Mouse (Mus musculus) heart, adult 18-20 months (tissue): ENCODE results near the gene Haus8. TPM values are rescaled to one million over a fixed set of nuclear protein-coding genes. Genes with fewer than 3 reads are reported as not detected.
A peak's percentile ranks its signal among the peaks of the same experiment; 100 is the strongest.
"Not testable (repeated sequence)": the region's sequence is repeated elsewhere in the genome, so short reads cannot be mapped to it uniquely, and the experiment has no call there.

ENCODE experiments used
- DNase-seq, 2 experiments: peaks; one replicate each; pipeline ENCODE4 v3.0.0; 2021 to 2022; ENCODE audit warnings: mixed read lengths in 1 of 2
- total RNA-seq, 2 experiments: library from RNA; stranded (reverse); gene quantifications; 2 replicates each; pipeline ENCODE4 v1.2.3; 2021

Haus8 gene
- total RNA-seq, 2 experiments from 2014 or later: 25.5 to 29.5 TPM

DNA sequence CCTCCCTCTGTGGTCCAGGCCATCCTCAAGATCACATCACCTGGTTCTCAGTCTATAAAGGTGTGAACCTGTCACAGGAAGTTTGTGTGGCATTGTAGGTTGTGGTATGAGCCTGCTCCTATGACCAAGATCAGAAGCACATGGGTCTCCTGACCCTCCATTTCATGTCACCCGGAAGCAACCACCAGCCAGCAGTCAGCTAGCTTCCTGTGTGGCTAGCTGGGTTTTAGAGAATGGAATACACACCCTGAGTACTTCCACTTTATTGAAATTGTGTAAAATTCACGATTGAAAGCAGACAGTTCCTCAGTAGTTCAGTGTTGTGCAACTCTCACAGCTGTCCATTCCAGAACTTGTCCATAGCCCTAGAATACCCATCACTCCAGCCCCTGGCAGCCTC is 13.5 kb upstream of the Haus8 start:
- peak in 1 of 2 experiments; percentile 58 for DNase-seq

DNA sequence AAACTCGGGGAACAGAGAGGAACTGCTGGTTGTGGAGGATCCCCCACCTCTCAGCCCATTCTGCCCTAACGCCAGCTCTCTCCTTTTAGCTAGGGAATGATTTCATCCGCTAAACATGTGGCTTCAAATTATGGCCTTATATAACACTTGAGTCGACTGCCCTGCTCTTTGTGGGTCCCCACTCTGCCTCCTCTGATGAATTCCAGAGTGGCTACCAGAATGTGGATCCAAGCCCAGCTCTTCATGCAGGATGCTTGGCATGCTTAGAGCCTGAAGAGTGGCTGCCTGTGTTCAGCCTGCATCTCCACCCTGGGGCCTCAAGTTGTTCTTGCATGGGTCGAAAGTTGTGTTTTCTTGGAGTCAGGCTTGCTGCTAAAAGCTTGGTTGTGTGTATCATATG is 9.9 kb upstream of the Haus8 start:
- peak in 1 of 2 experiments; percentile 56 for DNase-seq

DNA sequence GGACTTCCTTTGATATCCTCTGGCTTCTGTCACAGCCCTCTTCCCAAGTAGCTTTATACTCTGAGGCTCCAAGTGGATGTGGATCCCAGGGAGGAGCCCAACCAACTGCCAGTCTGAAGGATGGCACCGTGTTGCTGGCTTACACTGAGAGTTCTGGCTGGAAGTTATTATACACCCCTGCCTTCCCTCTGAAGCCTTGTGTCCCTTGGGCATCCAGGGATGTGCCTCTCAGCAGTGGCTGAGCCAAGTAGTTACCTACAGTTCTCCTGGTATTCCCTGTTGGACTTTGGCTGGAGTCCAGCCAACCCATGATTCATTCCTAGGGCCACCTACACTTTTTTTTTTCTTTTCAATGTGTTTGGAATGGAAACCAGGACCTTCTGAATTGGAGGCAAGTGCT is 9.0 kb upstream of the Haus8 start:
- not testable (repeated sequence) for DNase-seq

DNA sequence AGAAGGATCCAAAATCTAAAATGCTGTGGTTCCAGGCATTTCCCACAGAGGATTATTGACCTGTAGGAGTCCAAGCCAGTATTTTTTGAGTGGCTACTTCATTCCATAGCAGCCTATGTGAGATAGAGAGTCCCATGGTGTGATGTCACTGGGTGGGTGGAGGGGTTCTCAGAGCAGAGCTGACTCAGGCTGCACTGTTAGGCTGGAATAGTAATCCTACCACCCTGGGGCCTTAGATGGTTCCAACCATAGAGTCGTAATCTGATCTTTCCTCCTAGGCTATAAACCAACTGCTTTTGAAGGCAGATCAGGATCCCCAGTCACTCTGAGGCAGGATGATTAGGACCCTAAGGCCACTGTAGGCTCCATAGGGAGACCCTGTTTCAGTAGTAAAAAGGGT is 6.7 kb upstream of the Haus8 start:
- DNase-seq: not testable (repeated sequence)

DNA sequence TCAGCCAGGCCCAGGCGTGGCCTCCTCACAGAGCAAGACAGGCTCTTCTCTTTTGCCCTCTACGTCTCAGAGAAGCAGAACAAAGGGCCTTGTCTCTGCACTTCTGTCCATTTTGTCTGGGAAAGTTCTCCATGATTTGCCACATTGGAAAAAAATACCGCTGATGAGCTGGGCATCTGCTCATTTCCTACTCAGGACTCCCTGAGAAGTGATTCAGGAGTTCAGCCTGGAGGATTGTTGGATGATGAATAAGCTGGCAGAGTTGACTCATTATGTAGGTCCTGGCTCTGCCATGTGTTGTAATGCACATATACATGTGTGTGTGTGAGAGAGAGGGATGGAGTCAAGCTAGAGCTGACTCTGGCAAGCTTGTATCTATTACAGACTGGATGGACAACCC is 3.4 kb upstream of the Haus8 start:
- no peak for DNase-seq

DNA sequence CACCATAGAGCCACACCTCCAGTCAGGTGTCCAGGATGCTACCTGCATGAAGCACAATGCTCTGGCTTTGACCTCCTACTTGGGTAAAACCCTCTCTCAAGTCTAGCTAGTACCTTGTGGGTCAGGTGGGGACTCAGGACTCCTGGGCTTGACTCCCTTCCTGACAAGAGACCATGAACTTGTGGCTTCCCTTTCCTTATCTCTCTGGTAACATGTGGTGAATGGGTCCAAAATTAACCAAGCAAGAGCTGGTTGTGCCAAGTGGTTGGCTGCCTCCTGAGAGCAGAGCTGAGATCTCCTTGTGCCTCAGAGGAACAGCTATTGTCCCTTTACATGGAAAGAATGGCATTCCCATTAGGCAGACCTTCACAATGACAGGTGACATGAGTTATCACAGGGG is 1.7 kb upstream of the Haus8 start:
- no peak for DNase-seq

DNA sequence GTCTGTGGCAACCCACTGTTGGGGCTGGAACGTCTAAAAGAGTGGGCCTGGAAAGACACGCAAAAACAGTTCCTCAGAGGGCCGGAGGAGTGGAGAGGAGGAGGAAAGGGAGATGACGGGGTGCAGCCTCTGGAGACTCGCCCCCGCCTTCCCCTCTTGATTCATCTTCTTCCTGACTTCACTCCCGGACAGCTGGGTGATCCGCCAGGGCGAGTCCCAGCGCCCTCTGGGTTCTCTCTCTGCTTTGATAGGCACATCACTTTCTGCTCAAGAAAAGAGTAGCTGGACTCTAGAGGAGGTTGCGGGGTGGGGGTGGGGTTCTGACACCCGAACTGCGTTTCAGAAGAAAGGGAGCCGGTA is 397 bp upstream of the Haus8 start:
- peak; percentile 68 to 78 for DNase-seq

DNA sequence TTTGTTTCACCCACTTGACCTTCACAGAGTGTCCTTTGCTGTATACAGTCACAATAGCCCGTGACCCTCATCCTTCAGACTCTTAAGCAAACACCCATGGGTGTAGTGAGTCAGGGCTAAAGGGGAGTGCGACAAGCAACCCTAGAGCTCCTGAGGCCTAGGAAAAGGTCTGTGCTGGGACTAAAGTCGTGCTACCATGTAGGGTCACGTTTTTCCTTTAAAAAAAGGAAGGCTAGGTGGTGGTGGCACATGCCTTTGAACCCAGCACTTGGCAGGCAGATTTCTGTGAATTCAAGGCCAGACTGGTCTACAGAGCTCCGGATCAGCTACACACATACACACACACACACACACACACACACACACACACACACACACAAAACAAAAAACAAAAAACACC is 1.1 kb downstream of the Haus8 start:
- DNase-seq: no peak

DNA sequence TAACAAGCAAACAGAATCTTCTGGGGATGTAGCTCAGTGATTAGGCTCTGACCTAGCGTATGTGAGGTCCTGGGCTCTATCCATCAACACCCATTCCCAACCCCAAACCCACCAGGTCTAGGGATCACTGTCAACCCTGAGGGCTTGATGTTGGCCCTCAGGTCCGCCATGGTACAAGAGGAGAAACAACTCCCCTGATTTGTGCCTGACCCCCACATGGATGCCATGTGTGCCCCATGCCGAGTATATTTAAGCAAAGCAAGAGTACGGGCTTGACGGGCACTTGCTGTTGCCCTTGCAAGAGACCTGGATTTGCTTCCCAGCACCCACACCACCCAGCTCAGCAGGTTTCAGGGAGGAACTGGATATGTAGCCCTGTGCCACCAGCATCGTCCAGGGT is 4.4 kb downstream of the Haus8 start:
- DNase-seq: not testable (repeated sequence)

DNA sequence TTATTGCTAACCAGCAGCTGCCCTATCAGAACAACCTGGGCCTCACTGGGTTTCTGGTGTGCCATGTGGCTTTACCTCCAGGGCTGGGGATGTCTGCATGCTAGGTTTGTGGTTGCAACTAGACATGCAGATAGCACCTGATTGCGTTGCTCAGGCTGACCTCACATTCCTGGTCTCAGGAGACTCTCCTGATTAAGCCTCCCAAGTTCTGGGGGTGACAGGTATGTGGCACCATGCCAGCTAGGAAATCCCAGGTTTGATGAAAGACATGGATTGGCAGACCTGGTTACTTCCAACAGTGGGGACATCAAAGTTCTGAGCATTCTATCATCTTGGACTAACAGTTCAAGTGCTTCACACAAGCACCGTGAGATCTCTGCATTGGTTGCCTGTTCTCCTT is 5.0 kb downstream of the Haus8 start:
- no peak for DNase-seq

DNA sequence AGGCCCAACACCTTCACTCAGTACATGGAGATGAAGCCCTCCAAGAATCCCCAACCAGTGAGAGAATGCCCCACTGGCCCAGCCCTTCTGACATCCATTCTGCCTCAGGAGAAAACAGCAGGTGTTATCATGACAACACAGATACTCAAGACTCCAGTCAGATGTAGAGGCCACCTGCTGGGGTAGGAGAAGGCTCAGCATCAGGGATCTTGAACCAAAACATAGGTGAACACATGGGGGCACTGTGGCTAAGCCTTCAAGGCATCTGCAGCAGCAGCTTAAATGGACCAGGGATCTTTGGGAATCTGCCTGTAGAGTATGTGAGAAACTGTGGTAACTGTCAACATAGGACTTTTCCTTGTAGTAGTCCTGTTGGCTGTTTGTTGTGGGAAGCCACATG is 11.5 kb downstream of the Haus8 start:
- no peak for DNase-seq

DNA sequence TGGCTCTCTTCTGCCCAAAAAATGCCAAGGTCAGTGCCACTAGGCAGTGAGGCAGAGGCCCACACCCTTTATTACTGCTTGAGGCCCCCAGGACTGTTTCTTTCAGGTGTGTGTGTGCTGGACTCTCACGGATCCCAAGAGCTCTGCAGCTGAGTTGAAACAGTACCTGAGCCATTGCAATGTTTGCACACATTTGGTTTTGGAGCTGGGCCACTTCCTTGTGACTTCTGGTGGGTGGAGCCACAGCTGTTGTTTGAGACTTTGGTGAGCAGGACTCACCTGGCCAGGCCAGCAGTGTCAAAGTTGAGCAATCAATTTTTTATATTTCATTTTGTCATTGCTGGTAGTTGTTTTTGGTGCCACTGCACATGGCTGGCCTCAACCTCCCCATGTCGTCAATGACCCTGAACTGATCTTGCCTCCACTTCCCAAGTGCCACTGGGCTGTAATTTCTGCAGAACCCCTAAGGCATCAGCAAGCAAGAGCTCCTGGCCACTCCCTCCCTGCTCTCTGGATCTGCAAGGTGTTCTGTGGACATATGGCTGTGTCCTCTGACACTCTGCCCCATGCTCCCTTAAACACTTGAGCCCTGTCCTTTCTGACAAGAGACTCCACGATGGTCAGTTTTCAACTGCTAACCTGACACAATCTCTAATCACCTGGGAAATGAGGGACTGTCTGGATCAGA is 16.0 kb downstream of the Haus8 start:
- no peak for DNase-seq

DNA sequence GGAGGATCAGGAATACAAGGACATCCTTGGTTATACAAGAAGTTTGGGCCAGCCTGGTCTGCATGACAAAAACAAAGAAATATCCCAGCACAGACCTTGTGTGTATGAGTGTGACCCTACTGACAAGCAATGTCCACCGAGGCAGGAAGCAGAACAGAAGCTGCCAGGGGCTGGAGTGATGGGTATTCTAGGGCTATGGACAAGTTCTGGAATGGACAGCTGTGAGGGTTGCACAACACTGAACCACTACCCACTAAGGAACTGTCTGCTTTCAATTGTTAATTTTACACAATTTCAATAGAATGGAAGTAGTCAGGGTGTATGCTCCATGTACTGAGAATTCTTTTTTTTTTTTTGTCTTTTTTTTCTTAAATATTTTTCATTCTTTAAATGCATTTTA is 24.5 kb downstream of the Haus8 start:
- no peak for DNase-seq

DNA sequence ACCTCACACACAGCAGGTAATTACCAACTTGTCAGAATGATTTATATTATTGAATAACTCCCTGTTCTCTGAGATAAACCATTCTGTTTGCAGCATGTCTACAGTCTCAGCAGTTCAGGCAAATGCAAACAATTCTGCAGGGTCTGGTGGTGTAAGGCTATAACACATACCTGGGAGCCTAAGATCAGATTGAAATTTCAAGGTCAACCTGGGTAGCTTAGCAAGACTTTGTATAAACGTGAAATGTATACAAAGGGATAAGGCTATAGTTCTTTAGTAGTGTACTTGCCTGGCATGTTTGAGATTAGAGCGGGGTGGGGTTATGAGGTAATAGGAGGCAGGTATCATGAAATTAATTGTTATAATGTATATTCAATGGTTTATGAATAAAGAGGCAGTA is 30.0 kb downstream of the Haus8 start:
- no peak for DNase-seq

DNA sequence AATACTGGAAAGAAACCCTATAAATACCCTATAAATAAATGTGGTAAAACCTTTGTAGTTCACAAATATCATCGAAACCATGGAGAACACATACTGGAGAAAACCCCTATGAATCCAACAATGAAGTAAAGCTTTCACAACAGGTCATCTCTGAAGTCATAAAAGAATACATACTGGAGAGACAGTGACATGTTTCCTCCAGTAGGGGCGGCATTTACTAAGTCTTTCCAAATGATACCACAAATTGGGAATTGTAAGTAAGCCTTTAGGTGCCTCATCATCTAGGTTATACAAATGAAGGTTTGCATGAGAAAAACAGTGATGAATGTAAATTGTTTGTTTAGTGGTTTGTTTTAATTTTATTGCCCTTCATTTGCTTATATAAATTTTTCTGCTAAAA is 48.2 kb downstream of the Haus8 start:
- DNase-seq: peak in 1 of 2 experiments; percentile 17

DNA sequence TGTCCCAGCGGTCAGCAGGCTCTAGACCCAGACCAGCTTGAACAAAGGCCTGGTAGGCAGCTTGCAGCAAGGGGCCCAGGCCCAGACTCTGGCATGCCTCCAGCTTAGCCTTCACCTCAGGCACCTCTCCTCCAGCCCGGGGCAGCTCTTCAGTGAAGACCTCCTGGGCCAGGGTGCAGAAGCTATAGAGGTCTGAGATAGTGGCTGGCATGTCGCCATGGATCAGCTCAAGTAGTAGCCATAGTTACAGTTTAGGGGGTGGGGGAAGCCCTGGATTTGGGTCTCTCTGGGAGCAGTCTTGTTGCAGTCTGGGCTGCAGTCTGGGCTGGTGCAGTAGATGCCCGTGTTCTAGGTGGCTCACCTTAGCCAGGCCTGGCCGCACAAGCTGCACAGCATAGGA is 58.5 kb downstream of the Haus8 start:
- DNase-seq: not testable (repeated sequence)

DNA sequence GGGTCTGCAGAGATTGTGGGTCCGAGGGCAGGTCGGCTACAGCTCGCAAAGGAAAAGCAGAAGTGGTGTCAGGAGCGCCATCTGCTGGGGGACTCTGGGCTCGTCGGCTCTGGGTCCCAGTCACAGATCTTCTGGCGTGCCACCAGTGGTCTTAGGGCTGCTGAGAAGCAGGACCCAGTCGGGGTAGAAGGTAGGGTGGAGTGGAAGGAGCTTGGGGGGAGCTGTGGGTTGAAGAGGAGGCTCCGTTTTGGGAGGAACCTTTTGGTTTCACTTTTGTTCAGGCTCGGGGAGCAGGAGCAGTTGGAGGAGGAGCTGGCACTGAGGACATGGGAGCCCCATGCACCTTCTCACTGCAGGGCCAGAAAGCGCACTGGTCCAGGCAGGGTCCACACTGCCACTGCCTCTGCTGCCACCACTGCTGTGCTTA is 67.2 kb downstream of the Haus8 start:
- DNase-seq: peak; percentile 22 to 60

Other genes starting within 250 kb of the Haus8 start
- 10 to 100 TPM; 20.5 to 22.3 TPM for gene Myo9b, start 220 bp downstream of the Haus8 start, total RNA-seq
- 100 to 1,000 TPM; 163 to 174 TPM for gene Use1, start 93.9 kb upstream of the Haus8 start, total RNA-seq
- gene Ocel1, start 98.4 kb upstream of the Haus8 start, total RNA-seq: 10 to 100 TPM; 14.2 to 14.9 TPM
- gene Nr2f6, start 109.0 kb upstream of the Haus8 start, total RNA-seq: 10 to 100 TPM; 48.0 to 53.8 TPM
- gene Ushbp1, start 122.9 kb upstream of the Haus8 start, total RNA-seq: 10 to 100 TPM; 20.4 to 23.2 TPM
- 10 to 100 TPM; 67.9 to 69.8 TPM for gene Babam1, start 123.9 kb upstream of the Haus8 start, total RNA-seq
- not detected for gene Ankle1, start 133.1 kb upstream of the Haus8 start, total RNA-seq
- gene Abhd8, start 190.7 kb upstream of the Haus8 start, total RNA-seq: 10 to 100 TPM; 23.8 to 26.6 TPM
- 100 to 1,000 TPM; 126 to 127 TPM for gene Mrpl34, start 192.0 kb upstream of the Haus8 start, total RNA-seq
- 10 to 100 TPM; 31.4 to 32.1 TPM for gene Dda1, start 196.3 kb upstream of the Haus8 start, total RNA-seq
- 10 to 100 TPM; 16.6 to 16.9 TPM for gene Ano8, start 213.0 kb upstream of the Haus8 start, total RNA-seq
- 10 to 100 TPM; 19.1 to 22.2 TPM for gene Gtpbp3, start 215.2 kb upstream of the Haus8 start, total RNA-seq
- gene Plvap, start 238.8 kb upstream of the Haus8 start, total RNA-seq: 10 to 100 TPM; 23.0 to 30.9 TPM